Mouse (Mus musculus) naive thymus-derived CD4-positive, alpha-beta T cell, adult 5 months (primary cell): Measurements from ENCODE around the gene Leprot. TPM values are rescaled to one million over a fixed set of nuclear protein-coding genes. Genes with fewer than 3 reads are reported as not detected.

Source experiments
- polyA plus RNA-seq: library from polyadenylated mRNA; unstranded; fragments of 100-300 nt; shearing (Covaris generic); gene quantifications from one replicate; pipeline ENCODE4 v1.2.1, GENCODE M21; 2017

Gene Leprot
- polyA plus RNA-seq: 28.4 TPM

DNA sequence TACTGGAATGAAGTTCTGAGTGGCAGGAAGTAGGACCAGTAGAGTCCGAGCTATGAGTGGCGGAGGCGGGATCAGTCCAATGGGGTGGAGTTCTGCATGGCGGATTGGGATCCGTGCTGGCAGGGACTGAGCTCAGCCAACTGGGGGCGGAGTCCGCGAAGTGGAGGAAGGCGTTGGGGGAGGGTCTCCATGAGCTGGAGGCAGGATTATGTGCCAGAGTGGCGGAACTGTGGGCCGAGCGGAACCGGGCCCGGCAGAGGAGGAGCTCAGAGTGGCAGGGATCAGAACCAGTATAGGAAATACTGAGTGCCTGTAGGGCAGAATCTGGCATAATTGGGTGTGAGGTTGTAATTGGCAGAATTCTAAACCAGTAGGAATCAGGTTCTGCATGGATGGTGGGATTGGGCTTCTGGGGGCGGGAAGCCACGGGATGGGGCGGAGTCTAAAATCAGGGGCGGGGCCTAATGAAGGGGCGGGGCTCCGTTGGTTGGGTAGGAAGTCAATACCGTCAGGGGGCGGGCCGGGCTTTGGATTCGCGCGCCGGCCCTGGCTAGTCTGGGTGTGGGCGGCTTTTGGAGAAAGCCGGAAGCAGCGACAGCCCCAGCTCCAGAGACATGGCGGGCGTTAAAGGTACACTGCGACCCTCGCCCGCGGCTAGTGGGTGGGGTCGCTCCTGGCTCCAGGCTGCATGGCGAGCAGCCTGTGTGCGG lies at the start of gene Leprot:
Gene Leprot, plus strand, starts transcription at position 523 of the 710 bp plus-strand sequence.

Other genes with a start within 250 kb of the Leprot start
- 0.14 TPM for gene Ak4, start 228.4 kb upstream of the Leprot start, polyA plus RNA-seq
- 1.9 TPM for gene Dnajc6, start 151.1 kb upstream of the Leprot start, polyA plus RNA-seq
- not detected for gene Lepr, start 69.7 kb downstream of the Leprot start, polyA plus RNA-seq
- not detected for gene B020004J07Rik, start 196.3 kb downstream of the Leprot start, polyA plus RNA-seq
- not detected for gene C130073F10Rik, start 246.1 kb downstream of the Leprot start, polyA plus RNA-seq